Mouse (Mus musculus) lung, embryonic 15.5 days (tissue): Measurements from ENCODE around the gene Hoxc11. TPM values are rescaled to one million over a fixed set of nuclear protein-coding genes. Genes with fewer than 3 reads are reported as not detected.
A peak's percentile ranks its signal among the peaks of the same experiment; 100 is the strongest.

Experiments
- ATAC-seq: fragments of 200-750 bp; cut with Nextera tagmentation; 2 replicates; pipeline ENCODE4 v1.8.0; 2017; ENCODE audit warnings: moderate number of reproducible peaks, borderline replicate concordance; ENCODE audit not compliant: low FRiP score, low TSS enrichment; ENCODE audit errors: extremely low read depth
- H3K27ac ChIP-seq: fragments of 300-500 bp; sonication (generic); 2 replicates; pipeline ENCODE4 v1.5.1; 2015; ENCODE audit warnings: moderate library complexity, mild to moderate bottlenecking, inconsistent platforms
- H3K27me3 ChIP-seq: fragments of 300-500 bp; sonication (generic); 2 replicates; pipeline ENCODE4 v1.6.1; 2015; ENCODE audit warnings: inconsistent platforms
- H3K36me3 ChIP-seq: fragments of 300-500 bp; sonication (generic); 2 replicates; pipeline ENCODE4 v1.6.1; 2015; ENCODE audit warnings: inconsistent platforms
- H3K4me1 ChIP-seq: fragments of 300-500 bp; sonication (generic); 2 replicates; pipeline ENCODE4 v1.6.1; 2015; ENCODE audit warnings: inconsistent platforms
- H3K4me2 ChIP-seq: fragments of 300-500 bp; sonication (generic); 2 replicates; pipeline ENCODE4 v1.6.1; 2015; ENCODE audit warnings: inconsistent platforms, mild to moderate bottlenecking, moderate library complexity
- H3K4me3 ChIP-seq: fragments of 300-500 bp; sonication (generic); 2 replicates; pipeline ENCODE4 v1.5.1; 2015; ENCODE audit warnings: mild to moderate bottlenecking, inconsistent platforms
- H3K9ac ChIP-seq: fragments of 300-500 bp; sonication (generic); 2 replicates; pipeline ENCODE4 v1.6.1; 2015; ENCODE audit warnings: inconsistent platforms
- H3K9me3 ChIP-seq: fragments of 300-500 bp; sonication (generic); 2 replicates; pipeline ENCODE4 v1.6.1; 2016; ENCODE audit warnings: inconsistent platforms
- WGBS: fragments of 180-500 bp; shearing (Covaris S2); methylation state at CpG from one replicate; pipeline ENCODE4 v1.1.7; 2015; 5-methylcytosine and 5-hydroxymethylcytosine counted together
- polyA plus RNA-seq: library from polyadenylated mRNA; unstranded; fragments of >200 nt; fragmentation: Nextera tagmentation; extraction: Ambion mirVana; gene quantifications from 2 replicates; pipeline ENCODE4 v1.2.1, GENCODE M21; 2015

Gene Hoxc11
- polyA plus RNA-seq, 1 experiment from 2014 or later: not detected

- ATAC-seq: no peak
- Histone ChIP-seq H3K9ac (no peak overlapping the region), H3K4me1 (peaks cover 2% of the 10 kb centered on the region; the same call in 1 of the 2 replicates), H3K4me3 (no peak overlapping the region), H3K4me2 (no peak overlapping the region), H3K9me3 (no peaks in the 10 kb centered on the region), H3K27ac (no peak overlapping the region), H3K36me3 (no peaks in the 10 kb centered on the region), H3K27me3 (peaks cover 100% of the 10 kb centered on the region)
- 1% methylated on average over 34 of the region's 34 CpGs for WGBS
Observed at GRCm38 (mm10) chr15:102939256-102940155, 14.7 kb upstream of the Hoxc11 start.

GRCm38 (mm10) chr15:102942739-102943467, 11.3 kb upstream of the Hoxc11 start:
- no peaks in the 10 kb centered on the region for H3K9me3 ChIP-seq
- H3K36me3 ChIP-seq: no peaks in the 10 kb centered on the region
- H3K4me1 ChIP-seq: no peaks in the 10 kb centered on the region
- no peak overlapping the region for H3K9ac ChIP-seq
- H3K4me2 ChIP-seq: peak overlapping the region; percentile 7
- WGBS: under 1% methylated on average over 39 of the region's 53 CpGs
- ATAC-seq: no peak
- peaks cover 100% of the 10 kb centered on the region for H3K27me3 ChIP-seq
- H3K27ac ChIP-seq: no peak overlapping the region
- no peak overlapping the region for H3K4me3 ChIP-seq

GRCm38 (mm10) chr15:102943468-102943813, 10.8 kb upstream of the Hoxc11 start:
- WGBS: 6% methylated on average over 5 of the region's 5 CpGs
- H3K27me3 ChIP-seq: peaks cover 100% of the 10 kb centered on the region
- no peak overlapping the region for H3K27ac ChIP-seq
- no peaks in the 10 kb centered on the region for H3K36me3 ChIP-seq
- H3K9ac ChIP-seq: no peak overlapping the region
- no peak for ATAC-seq
- no peaks in the 10 kb centered on the region for H3K9me3 ChIP-seq
- H3K4me2 ChIP-seq: peak overlapping the region; percentile 7; the same call in 1 of the 2 replicates
- no peaks in the 10 kb centered on the region for H3K4me1 ChIP-seq
- H3K4me3 ChIP-seq: no peak overlapping the region

- no peak overlapping the region for H3K4me2 ChIP-seq
- H3K9ac ChIP-seq: no peak overlapping the region
- H3K36me3 ChIP-seq: no peaks in the 10 kb centered on the region
- H3K4me1 ChIP-seq: no peaks in the 10 kb centered on the region
- no peak overlapping the region for H3K27ac ChIP-seq
- no peak overlapping the region for H3K4me3 ChIP-seq
- WGBS: 16% methylated on average over 22 of the region's 22 CpGs
- no peaks in the 10 kb centered on the region for H3K9me3 ChIP-seq
- H3K27me3 ChIP-seq: peaks cover 100% of the 10 kb centered on the region
- ATAC-seq: no peak
Observed at GRCm38 (mm10) chr15:102945185-102946077, 8.8 kb upstream of the Hoxc11 start.

- H3K9ac ChIP-seq: no peak overlapping the region
- H3K27ac ChIP-seq: no peak overlapping the region
- no peak for ATAC-seq
- peaks cover 100% of the 10 kb centered on the region for H3K27me3 ChIP-seq
- no peaks in the 10 kb centered on the region for H3K9me3 ChIP-seq
- H3K4me2 ChIP-seq: no peak overlapping the region
- no peaks in the 10 kb centered on the region for H3K4me1 ChIP-seq
- H3K36me3 ChIP-seq: no peaks in the 10 kb centered on the region
- 1% methylated on average over 9 of the region's 9 CpGs for WGBS
- no peak overlapping the region for H3K4me3 ChIP-seq
Observed at GRCm38 (mm10) chr15:102947276-102947675, 7.0 kb upstream of the Hoxc11 start.

- no peak overlapping the region for H3K9ac ChIP-seq
- H3K27me3 ChIP-seq: peaks cover 100% of the 10 kb centered on the region
- H3K27ac ChIP-seq: no peak overlapping the region
- no peaks in the 10 kb centered on the region for H3K9me3 ChIP-seq
- no peaks in the 10 kb centered on the region for H3K36me3 ChIP-seq
- H3K4me2 ChIP-seq: no peak overlapping the region
- no peak overlapping the region for H3K4me3 ChIP-seq
- WGBS: 19% methylated on average over 2 of the region's 2 CpGs
- no peaks in the 10 kb centered on the region for H3K4me1 ChIP-seq
- no peak for ATAC-seq
Observed at GRCm38 (mm10) chr15:102948842-102949241, 5.4 kb upstream of the Hoxc11 start.

- no peak overlapping the region for H3K4me2 ChIP-seq
- no peak for ATAC-seq
Observed at GRCm38 (mm10) chr15:102949696-102950095, 4.5 kb upstream of the Hoxc11 start.

GRCm38 (mm10) chr15:102950877-102951276, 3.4 kb upstream of the Hoxc11 start:
- H3K9ac ChIP-seq: no peak overlapping the region
- no peak overlapping the region for H3K4me2 ChIP-seq
- no peak for ATAC-seq

More at GRCm38 (mm10) chr15:102949696-102950095, 4.5 kb upstream of the Hoxc11 start:
- 2% methylated on average over 20 of the region's 20 CpGs for WGBS
- no peaks in the 10 kb centered on the region for H3K4me1 ChIP-seq
- no peak overlapping the region for H3K27ac ChIP-seq
- no peak overlapping the region for H3K4me3 ChIP-seq
- no peak overlapping the region for H3K9ac ChIP-seq
- H3K9me3 ChIP-seq: no peaks in the 10 kb centered on the region
- H3K27me3 ChIP-seq: peaks cover 100% of the 10 kb centered on the region
- no peaks in the 10 kb centered on the region for H3K36me3 ChIP-seq

GRCm38 (mm10) chr15:102953561-102953960, 666 bp upstream of the Hoxc11 start:
- Histone ChIP-seq H3K4me3 (no peak overlapping the region), H3K9me3 (no peaks in the 10 kb centered on the region), H3K9ac (no peak overlapping the region), H3K36me3 (no peaks in the 10 kb centered on the region), H3K4me1 (no peaks in the 10 kb centered on the region), H3K27ac (no peak overlapping the region), H3K4me2 (no peak overlapping the region), H3K27me3 (peaks cover 100% of the 10 kb centered on the region)
- WGBS: 4% methylated on average over 6 of the region's 6 CpGs
- ATAC-seq: no peak

More at GRCm38 (mm10) chr15:102950877-102951276, 3.4 kb upstream of the Hoxc11 start:
- H3K27me3 ChIP-seq: peaks cover 100% of the 10 kb centered on the region
- H3K4me3 ChIP-seq: no peak overlapping the region
- H3K4me1 ChIP-seq: no peaks in the 10 kb centered on the region
- no peak overlapping the region for H3K27ac ChIP-seq
- H3K36me3 ChIP-seq: no peaks in the 10 kb centered on the region
- no peaks in the 10 kb centered on the region for H3K9me3 ChIP-seq
- 14% methylated on average over 2 of the region's 2 CpGs for WGBS

- no peak for ATAC-seq
- Histone ChIP-seq H3K9me3 (no peaks in the 10 kb centered on the region), H3K4me1 (no peaks in the 10 kb centered on the region), H3K27ac (no peak overlapping the region), H3K36me3 (no peaks in the 10 kb centered on the region), H3K4me2 (no peak overlapping the region), H3K27me3 (peaks cover 100% of the 10 kb centered on the region), H3K9ac (no peak overlapping the region), H3K4me3 (no peak overlapping the region)
- WGBS: under 1% methylated on average over 26 of the region's 28 CpGs
Observed at GRCm38 (mm10) chr15:102955007-102955382, 768 bp downstream of the Hoxc11 start.

GRCm38 (mm10) chr15:102955833-102956640, 1.8 kb downstream of the Hoxc11 start:
- peaks cover 100% of the 10 kb centered on the region for H3K27me3 ChIP-seq
- H3K4me1 ChIP-seq: no peaks in the 10 kb centered on the region
- H3K36me3 ChIP-seq: no peaks in the 10 kb centered on the region
- H3K9me3 ChIP-seq: no peaks in the 10 kb centered on the region
- no peak overlapping the region for H3K4me2 ChIP-seq
- no peak overlapping the region for H3K4me3 ChIP-seq
- no peak overlapping the region for H3K27ac ChIP-seq
- no peak for ATAC-seq
- no peak overlapping the region for H3K9ac ChIP-seq
- 2% methylated on average over 40 of the region's 40 CpGs for WGBS
